Mouse (Mus musculus) bone marrow, adult 2 months (tissue): Measurements from ENCODE around the gene Cybc1.

Source experiments
- CTCF ChIP-seq: fragments of 200-500 bp; IDR thresholded peaks from 2 replicates; pipeline ENCODE4 v1.5.1; 2011; ENCODE audit warnings: low read length, control low read depth; ENCODE audit not compliant: control insufficient read depth, insufficient read depth
- POLR2A ChIP-seq: fragments of 200-500 bp; IDR thresholded peaks from 2 replicates; pipeline ENCODE4 v1.6.1; 2011; ENCODE audit warnings: low read depth, mild to moderate bottlenecking, control low read depth, low read length, borderline replicate concordance; ENCODE audit not compliant: control insufficient read depth

DNA sequence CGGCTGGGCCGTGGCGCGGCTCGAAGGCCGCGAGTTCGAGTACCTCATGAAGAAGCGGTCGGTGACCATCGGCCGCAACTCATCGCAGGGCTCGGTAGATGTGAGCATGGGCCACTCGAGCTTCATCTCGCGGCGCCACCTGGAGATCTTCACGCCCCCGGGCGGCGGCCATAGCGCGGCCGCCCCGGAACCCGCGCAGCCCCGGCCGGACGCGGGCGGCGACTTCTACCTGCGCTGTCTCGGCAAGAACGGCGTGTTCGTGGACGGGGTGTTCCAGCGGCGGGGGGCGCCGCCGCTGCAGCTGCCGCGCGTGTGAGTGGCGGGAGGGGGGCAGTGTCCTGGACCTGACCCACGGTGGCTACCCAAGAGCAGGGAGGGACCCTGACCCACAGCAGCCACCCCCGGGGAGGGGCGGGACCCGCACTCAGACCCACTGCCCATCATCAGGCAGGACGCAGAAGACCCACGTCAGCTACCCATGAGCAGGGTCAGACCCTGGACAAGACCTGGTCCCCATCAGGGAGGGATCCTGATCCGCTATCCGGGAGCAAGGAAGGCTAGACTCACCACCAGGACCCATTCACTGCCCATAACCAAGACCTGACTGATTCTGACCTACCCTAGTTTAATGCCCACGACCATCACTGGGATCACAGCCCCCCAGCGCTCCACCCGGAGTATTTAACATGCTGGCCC, 31.2 kb upstream of the Cybc1 start:
- TF ChIP-seq CTCF: no peak
- TF ChIP-seq POLR2A: no peak
